Mouse (Mus musculus): ENCODE data around the gene Odaph. TPM values are rescaled to one million over a fixed set of nuclear protein-coding genes. Genes with fewer than 3 reads are reported as not detected.
A peak's percentile ranks its signal among the peaks of the same experiment; 100 is the strongest.

Gene Odaph
- polyA plus RNA-seq, 1 experiment from 2014 or later = not detected

- peaks cover 22% of the 10 kb centered on the region for H3K4me1 ChIP-seq (replicated peaks; ENCODE audit: control insufficient read depth, insufficient read depth, low read length)
- peak; percentile 55 for ATAC-seq (replicated peaks; ENCODE audit: low FRiP score)
- no peak overlapping the region; the same call in 1 of the 2 replicates for H3K27ac ChIP-seq (ENCODE audit: low read depth, low read length)
- DNase-seq (ENCODE audit: low spot score) = no peak
- peak overlapping the region; percentile 17 for H3K9ac ChIP-seq (ENCODE audit: low read depth, low read length)
- 56% methylated on average over 3 of the region's 3 CpGs for WGBS
- peaks cover 7% of the 10 kb centered on the region; the same call in 1 of the 2 replicates for H3K36me3 ChIP-seq (ENCODE audit: control insufficient read depth, insufficient read depth, low read length)
- peak overlapping the region; percentile 73 for H3K4me3 ChIP-seq (ENCODE audit: low read depth, low read length)
- no peaks in the 10 kb centered on the region for H3K9me3 ChIP-seq (ENCODE audit: control insufficient read depth, low read length)
- H3K4me2 ChIP-seq = peak overlapping the region; percentile 70
- no peaks in the 10 kb centered on the region for H3K27me3 ChIP-seq (replicated peaks; ENCODE audit: control insufficient read depth, insufficient read depth, low read length)
Observed at GRCm38 (mm10) chr5:91960606-91961254, 26.5 kb upstream of the Odaph start.

- H3K27me3 ChIP-seq (replicated peaks; ENCODE audit: control insufficient read depth, insufficient read depth, low read length) = no peaks in the 10 kb centered on the region
- peak overlapping the region; percentile 73 for H3K4me3 ChIP-seq (ENCODE audit: low read depth, low read length)
- ATAC-seq (replicated peaks; ENCODE audit: low FRiP score) (no peak), DNase-seq (ENCODE audit: low spot score) (no peak)
- peak overlapping the region; percentile 84 for H3K9ac ChIP-seq (ENCODE audit: low read depth, low read length)
- H3K9me3 ChIP-seq (ENCODE audit: control insufficient read depth, low read length) = no peaks in the 10 kb centered on the region
- H3K36me3 ChIP-seq (ENCODE audit: control insufficient read depth, insufficient read depth, low read length) = peaks cover 7% of the 10 kb centered on the region; the same call in 1 of the 2 replicates
- peak overlapping the region; percentile 70 for H3K4me2 ChIP-seq
- peaks cover 22% of the 10 kb centered on the region for H3K4me1 ChIP-seq (replicated peaks; ENCODE audit: control insufficient read depth, insufficient read depth, low read length)
- no peak overlapping the region for H3K27ac ChIP-seq (ENCODE audit: low read depth, low read length)
- 76% methylated on average over 1 of the region's 1 CpGs for WGBS
Observed at GRCm38 (mm10) chr5:91961370-91961769, 25.9 kb upstream of the Odaph start.

GRCm38 (mm10) chr5:91962259-91962638 is 25.0 kb upstream of the Odaph start:
- Histone ChIP-seq H3K4me2 (peak overlapping the region; percentile 70), H3K4me1 (replicated peaks; ENCODE audit: control insufficient read depth, insufficient read depth, low read length) (peaks cover 22% of the 10 kb centered on the region), H3K36me3 (ENCODE audit: control insufficient read depth, insufficient read depth, low read length) (peaks cover 2% of the 10 kb centered on the region; the same call in 1 of the 2 replicates), H3K9me3 (ENCODE audit: control insufficient read depth, low read length) (no peaks in the 10 kb centered on the region), H3K27ac (ENCODE audit: low read depth, low read length) (peak overlapping the region; percentile 83), H3K9ac (ENCODE audit: low read depth, low read length) (peak overlapping the region; percentile 84), H3K4me3 (ENCODE audit: low read depth, low read length) (peak overlapping the region; percentile 73), H3K27me3 (replicated peaks; ENCODE audit: control insufficient read depth, insufficient read depth, low read length) (no peaks in the 10 kb centered on the region)
- DNase-seq (ENCODE audit: low spot score) (no peak), ATAC-seq (replicated peaks; ENCODE audit: low FRiP score) (no peak)
- 1% methylated on average over 14 of the region's 14 CpGs for WGBS

GRCm38 (mm10) chr5:91962639-91963440 is 24.4 kb upstream of the Odaph start, which contains the start of gene Rchy1:
Gene Rchy1, minus strand, starts transcription at chr5:91963068.
- Histone ChIP-seq H3K4me3 (ENCODE audit: low read depth, low read length) (peak within 1 kb of the TSS; percentile 73), H3K36me3 (ENCODE audit: control insufficient read depth, insufficient read depth, low read length) (peaks cover under 1% of the 10 kb centered on the region; the same call in 1 of the 2 replicates), H3K27me3 (replicated peaks; ENCODE audit: control insufficient read depth, insufficient read depth, low read length) (no peaks in the 10 kb centered on the region), H3K9me3 (ENCODE audit: control insufficient read depth, low read length) (no peaks in the 10 kb centered on the region), H3K27ac (ENCODE audit: low read depth, low read length) (peak within 1 kb of the TSS; percentile 83), H3K4me2 (peak within 1 kb of the TSS; percentile 75), H3K4me1 (replicated peaks; ENCODE audit: control insufficient read depth, insufficient read depth, low read length) (peaks cover 20% of the 10 kb centered on the region), H3K9ac (ENCODE audit: low read depth, low read length) (peak within 1 kb of the TSS; percentile 84)
- DNase-seq (ENCODE audit: low spot score) (peak; percentile 96), ATAC-seq (replicated peaks; ENCODE audit: low FRiP score) (peak; percentile 96)
- under 1% methylated on average over 64 of the region's 65 CpGs for WGBS

- H3K4me3 ChIP-seq (ENCODE audit: low read depth, low read length) = no peak overlapping the region
- ATAC-seq (replicated peaks; ENCODE audit: low FRiP score) (no peak), DNase-seq (ENCODE audit: low spot score) (no peak)
- WGBS = 88% methylated on average over 3 of the region's 3 CpGs
- no peaks in the 10 kb centered on the region for H3K9me3 ChIP-seq (ENCODE audit: control insufficient read depth, low read length)
- H3K9ac ChIP-seq (ENCODE audit: low read depth, low read length) = no peak overlapping the region
- no peaks in the 10 kb centered on the region for H3K36me3 ChIP-seq (ENCODE audit: control insufficient read depth, insufficient read depth, low read length)
- no peak overlapping the region for H3K27ac ChIP-seq (ENCODE audit: low read depth, low read length)
- no peaks in the 10 kb centered on the region for H3K27me3 ChIP-seq (replicated peaks; ENCODE audit: control insufficient read depth, insufficient read depth, low read length)
- H3K4me1 ChIP-seq (replicated peaks; ENCODE audit: control insufficient read depth, insufficient read depth, low read length) = no peaks in the 10 kb centered on the region
- H3K4me2 ChIP-seq = no peak overlapping the region
Observed at GRCm38 (mm10) chr5:91972046-91972445, 15.2 kb upstream of the Odaph start.

GRCm38 (mm10) chr5:91974002-91974401 is 13.3 kb upstream of the Odaph start:
- H3K9me3 ChIP-seq (ENCODE audit: control insufficient read depth, low read length) = no peaks in the 10 kb centered on the region
- no peak overlapping the region for H3K27ac ChIP-seq (ENCODE audit: low read depth, low read length)
- DNase-seq (ENCODE audit: low spot score) = no peak
- no peak overlapping the region for H3K4me2 ChIP-seq
- 64% methylated on average over 7 of the region's 7 CpGs for WGBS
- no peaks in the 10 kb centered on the region for H3K27me3 ChIP-seq (replicated peaks; ENCODE audit: control insufficient read depth, insufficient read depth, low read length)
- no peaks in the 10 kb centered on the region for H3K36me3 ChIP-seq (ENCODE audit: control insufficient read depth, insufficient read depth, low read length)
- no peaks in the 10 kb centered on the region for H3K4me1 ChIP-seq (replicated peaks; ENCODE audit: control insufficient read depth, insufficient read depth, low read length)
- no peak overlapping the region for H3K9ac ChIP-seq (ENCODE audit: low read depth, low read length)
- no peak overlapping the region for H3K4me3 ChIP-seq (ENCODE audit: low read depth, low read length)
- no peak for ATAC-seq (replicated peaks; ENCODE audit: low FRiP score)

- ATAC-seq (replicated peaks; ENCODE audit: low FRiP score) = no peak
- no peak for DNase-seq (ENCODE audit: low spot score)
- Histone ChIP-seq H3K9me3 (ENCODE audit: control insufficient read depth, low read length) (no peaks in the 10 kb centered on the region), H3K9ac (ENCODE audit: low read depth, low read length) (no peak overlapping the region), H3K4me1 (replicated peaks; ENCODE audit: control insufficient read depth, insufficient read depth, low read length) (no peaks in the 10 kb centered on the region), H3K27ac (ENCODE audit: low read depth, low read length) (no peak overlapping the region), H3K27me3 (replicated peaks; ENCODE audit: control insufficient read depth, insufficient read depth, low read length) (no peaks in the 10 kb centered on the region), H3K36me3 (ENCODE audit: control insufficient read depth, insufficient read depth, low read length) (no peaks in the 10 kb centered on the region), H3K4me2 (no peak overlapping the region), H3K4me3 (ENCODE audit: low read depth, low read length) (no peak overlapping the region)
- WGBS = 92% methylated on average over 9 of the region's 9 CpGs
Observed at GRCm38 (mm10) chr5:91975758-91976157, 11.5 kb upstream of the Odaph start.

GRCm38 (mm10) chr5:91976566-91977396 is 10.5 kb upstream of the Odaph start:
- no peak overlapping the region for H3K4me3 ChIP-seq (ENCODE audit: low read depth, low read length)
- DNase-seq (ENCODE audit: low spot score) (no peak), ATAC-seq (replicated peaks; ENCODE audit: low FRiP score) (no peak)
- no peaks in the 10 kb centered on the region for H3K36me3 ChIP-seq (ENCODE audit: control insufficient read depth, insufficient read depth, low read length)
- H3K4me1 ChIP-seq (replicated peaks; ENCODE audit: control insufficient read depth, insufficient read depth, low read length) = no peaks in the 10 kb centered on the region
- no peaks in the 10 kb centered on the region for H3K9me3 ChIP-seq (ENCODE audit: control insufficient read depth, low read length)
- no peak overlapping the region for H3K27ac ChIP-seq (ENCODE audit: low read depth, low read length)
- 75% methylated on average over 10 of the region's 10 CpGs for WGBS
- H3K9ac ChIP-seq (ENCODE audit: low read depth, low read length) = no peak overlapping the region
- H3K4me2 ChIP-seq = no peak overlapping the region
- H3K27me3 ChIP-seq (replicated peaks; ENCODE audit: control insufficient read depth, insufficient read depth, low read length) = no peaks in the 10 kb centered on the region
